Mouse (Mus musculus): Measurements from ENCODE around the gene Ripor3.

Gene Ripor3

DNA sequence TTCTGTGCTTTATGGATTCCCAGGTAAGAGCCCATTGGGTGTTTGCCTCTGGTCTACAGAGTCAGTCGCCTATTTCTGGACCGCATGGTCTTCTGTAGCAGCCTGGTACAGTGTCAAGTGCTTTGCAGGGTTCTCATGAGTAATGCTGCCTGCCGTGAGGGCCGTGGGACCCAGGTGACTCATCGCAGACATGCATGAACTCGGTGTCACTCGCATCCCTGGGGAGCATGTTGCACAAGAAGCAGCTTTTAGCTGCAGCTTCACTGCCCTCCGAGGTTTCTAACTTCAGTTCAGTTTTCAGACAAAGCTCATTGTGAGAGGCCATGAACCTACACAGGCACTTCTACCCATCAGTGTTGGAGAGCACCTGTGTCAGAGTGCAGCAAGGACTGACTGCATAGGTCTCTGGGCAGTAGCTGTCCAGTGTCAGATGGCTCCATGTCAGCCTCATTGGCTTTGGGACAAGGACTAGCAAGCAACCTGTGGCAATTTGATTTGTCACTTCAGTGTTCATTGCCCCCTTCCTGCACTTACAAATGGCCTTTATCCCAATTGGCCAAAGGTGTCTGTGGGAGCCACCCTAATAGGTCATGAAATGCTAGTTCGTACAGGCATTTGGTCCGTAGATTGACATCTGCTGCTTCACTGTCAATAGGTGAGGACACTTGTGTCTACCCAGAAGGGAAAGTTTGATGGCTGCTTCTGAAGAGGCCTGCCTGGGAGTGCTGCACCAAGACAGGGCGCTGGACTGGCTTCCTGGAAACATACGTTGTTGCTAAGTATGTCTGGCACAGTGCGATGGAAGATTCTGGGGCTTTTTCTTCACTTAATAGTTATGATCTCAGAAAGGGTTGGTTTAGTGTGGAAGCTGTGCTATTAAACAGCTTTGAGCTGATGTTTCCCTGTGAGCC lies 58.9 kb downstream of the Ripor3 start:
- DNase-seq, result no peak

GRCm38 (mm10) chr2:167950681-167951080 lies 59.7 kb downstream of the Ripor3 start:
- DNase-seq, result no peak

GRCm38 (mm10) chr2:167949808-167950207 lies 60.6 kb downstream of the Ripor3 start:
- DNase-seq, result no peak

DNA sequence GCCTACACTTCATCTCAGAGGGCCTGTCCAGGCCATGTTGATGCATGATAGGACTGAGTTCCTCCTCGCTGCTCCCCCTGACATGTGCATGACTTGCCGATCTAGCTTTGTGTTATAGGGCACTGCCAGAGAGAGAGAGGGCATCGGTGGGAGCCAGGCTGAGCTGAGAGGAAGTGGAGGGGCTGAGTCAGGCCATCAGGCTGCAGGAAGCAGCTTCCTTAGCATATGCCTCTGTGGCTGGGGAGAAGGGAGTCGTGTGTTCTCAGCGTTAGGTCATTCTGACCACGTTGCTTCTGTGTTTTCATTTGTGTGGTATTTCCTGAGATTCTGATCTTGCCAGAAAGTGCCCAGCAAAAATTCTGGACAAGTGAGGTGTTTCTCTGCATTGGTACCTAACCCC lies 61.2 kb downstream of the Ripor3 start:
- no peak for DNase-seq

- DNase-seq, result no peak
Measured at GRCm38 (mm10) chr2:167948557-167948956, 61.9 kb downstream of the Ripor3 start.

- no peak for DNase-seq
Measured at GRCm38 (mm10) chr2:167948047-167948446, 62.4 kb downstream of the Ripor3 start.

DNA sequence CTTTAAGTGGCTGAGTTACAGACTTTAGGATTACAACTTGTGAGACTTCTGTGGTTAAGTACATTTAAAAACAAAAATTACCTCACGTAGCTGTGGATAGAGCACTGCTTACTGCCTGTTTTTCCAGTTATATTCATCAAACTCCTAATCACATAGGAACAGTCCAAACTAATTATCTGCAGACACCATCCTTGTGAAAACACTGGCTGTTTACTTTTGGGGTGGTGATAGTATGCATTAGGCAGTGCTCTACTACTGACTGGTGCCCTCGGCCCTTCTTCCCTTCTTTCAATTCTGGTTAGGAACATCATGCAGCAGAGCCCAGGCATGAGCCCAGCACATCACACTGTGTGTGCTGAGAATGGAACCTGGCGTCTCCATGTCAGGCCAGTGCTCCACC lies 63.2 kb downstream of the Ripor3 start:
- no peak for DNase-seq

GRCm38 (mm10) chr2:167945451-167945850 lies 65.0 kb downstream of the Ripor3 start:
- DNase-seq, result no peak

DNA sequence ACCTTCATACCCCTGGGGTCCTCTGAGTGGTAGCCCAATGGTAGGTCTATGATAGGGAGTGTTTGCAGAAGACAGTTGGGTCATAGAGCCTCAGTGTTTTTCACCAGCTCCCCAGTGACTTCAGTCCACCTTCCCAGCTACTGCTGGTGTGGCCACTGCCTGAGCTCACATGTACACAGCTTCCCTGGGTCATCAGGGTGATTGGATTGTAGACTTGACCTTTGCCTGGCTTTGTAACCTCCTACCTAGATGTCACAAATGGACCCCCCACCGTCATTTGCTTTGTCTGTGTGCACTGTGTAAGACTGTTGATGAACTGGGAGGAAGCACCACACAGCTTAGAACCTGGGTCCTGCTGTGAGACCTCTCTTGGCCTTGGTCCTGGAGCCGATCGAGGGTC lies 66.2 kb downstream of the Ripor3 start:
- no peak for DNase-seq

DNA sequence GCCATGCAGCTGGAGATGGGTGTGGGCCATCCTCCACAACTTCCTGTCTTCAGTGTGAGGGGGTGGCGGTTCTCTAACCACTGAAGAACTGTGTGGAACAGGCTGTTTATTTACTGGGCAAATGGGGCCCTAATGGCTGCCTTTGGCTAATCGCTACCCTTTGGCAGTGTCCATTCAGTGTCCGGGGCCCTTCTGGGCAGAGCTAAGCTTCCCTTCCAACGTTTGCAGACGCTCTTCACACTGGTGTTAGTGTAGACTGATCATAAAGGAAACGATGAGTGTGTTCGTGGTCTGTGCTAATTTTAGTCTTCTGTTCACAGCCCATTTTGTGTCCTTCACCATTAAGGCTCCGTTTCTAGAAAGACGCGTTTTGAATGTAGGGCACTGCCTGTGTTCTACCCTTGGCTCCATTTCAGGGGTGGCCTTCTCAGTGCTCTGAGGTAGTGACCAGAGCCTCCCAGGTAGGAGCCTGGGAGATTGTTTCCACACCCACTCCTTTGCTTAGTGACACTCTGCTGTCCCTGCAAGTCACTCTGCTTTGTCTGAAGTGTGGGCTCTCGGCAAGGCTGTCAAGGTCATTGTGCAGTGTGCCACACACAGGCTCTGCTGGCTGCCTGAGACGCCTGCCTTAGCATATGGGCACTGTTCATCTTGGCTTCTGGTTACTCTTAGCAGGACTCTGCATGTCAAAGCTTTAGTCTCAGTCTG lies 67.3 kb downstream of the Ripor3 start:
- peak; percentile 64 for DNase-seq

GRCm38 (mm10) chr2:167942199-167942925 lies 68.1 kb downstream of the Ripor3 start:
- peak; percentile 85 for DNase-seq

DNA sequence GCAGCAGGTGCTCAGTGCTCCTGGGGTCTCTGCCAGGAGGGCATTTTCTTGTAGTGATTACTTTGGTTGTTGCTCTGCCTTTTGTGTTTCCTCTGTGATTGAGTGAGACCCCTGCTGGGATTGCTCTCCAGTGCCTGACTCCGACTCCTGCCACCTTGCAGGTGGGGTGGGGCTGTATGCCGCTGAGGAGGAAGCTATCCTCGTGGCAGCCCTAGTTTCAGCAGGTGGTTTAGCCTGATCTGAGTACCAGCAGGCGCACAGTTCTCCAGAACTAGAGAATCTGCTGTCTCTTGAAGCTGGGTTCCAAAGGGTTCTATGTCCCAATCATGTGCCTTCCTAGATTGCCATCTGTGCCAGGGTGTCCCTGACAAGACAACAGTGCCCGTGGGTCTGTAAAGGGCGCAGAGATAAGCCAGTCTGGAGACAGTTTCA lies 68.7 kb downstream of the Ripor3 start:
- DNase-seq, result no peak

DNA sequence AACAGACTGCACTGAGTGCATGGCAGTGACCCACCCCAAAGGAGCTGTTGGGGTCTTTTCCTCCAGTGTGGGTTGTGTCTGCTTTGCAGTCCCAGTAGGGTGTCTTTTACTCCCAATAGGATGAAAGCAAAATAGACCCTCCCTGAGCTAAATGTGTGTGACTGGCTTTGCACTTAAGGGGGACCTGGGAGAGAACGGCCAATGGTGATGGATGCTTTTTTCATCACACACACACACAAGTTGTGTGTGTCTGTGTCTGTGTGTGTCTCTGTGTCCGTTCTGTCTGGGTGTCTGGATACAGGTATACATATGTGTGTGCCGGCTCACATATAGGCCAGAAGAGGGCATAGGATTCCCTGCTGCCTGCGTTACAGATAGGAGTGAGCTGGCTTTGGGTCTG lies 69.1 kb downstream of the Ripor3 start:
- no peak for DNase-seq

GRCm38 (mm10) chr2:167940636-167941035 lies 69.8 kb downstream of the Ripor3 start:
- DNase-seq, result no peak

DNA sequence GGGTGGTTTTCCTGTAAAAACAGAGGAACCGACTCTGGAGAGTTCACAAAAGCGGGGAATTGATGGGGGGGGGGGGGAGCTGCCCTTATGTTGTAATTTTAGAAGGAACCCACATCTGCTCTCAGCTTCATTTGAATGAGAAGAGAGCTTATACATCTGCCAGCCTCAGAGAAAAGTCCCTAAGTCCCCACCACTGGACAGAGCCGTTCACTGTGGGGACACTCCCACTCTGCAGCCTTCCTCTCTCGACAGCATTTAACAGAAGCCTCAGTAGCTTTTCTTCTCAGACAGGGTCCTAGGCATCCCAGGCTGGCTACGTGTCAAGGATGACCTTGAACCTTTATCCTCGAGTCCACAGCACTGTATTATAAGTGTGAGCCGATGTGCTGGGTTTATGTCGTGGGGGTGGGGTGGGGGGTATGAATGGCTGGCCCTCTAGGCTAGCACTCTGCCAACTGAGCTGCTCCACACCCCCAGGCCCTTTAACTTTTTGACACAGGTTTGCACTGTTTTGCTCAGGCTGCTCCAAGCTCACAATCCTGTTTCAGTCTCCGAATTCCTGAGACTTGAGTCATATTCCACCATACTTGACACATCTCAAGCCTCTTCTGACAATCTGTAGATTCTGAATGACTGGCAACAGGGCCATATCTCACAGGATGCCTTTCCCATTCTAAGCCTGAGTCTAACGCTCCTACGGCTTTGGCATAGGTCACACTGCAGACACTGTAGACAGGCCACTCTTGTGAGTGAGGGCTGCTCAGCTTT lies 70.6 kb downstream of the Ripor3 start:
- DNase-seq, result no peak

DNA sequence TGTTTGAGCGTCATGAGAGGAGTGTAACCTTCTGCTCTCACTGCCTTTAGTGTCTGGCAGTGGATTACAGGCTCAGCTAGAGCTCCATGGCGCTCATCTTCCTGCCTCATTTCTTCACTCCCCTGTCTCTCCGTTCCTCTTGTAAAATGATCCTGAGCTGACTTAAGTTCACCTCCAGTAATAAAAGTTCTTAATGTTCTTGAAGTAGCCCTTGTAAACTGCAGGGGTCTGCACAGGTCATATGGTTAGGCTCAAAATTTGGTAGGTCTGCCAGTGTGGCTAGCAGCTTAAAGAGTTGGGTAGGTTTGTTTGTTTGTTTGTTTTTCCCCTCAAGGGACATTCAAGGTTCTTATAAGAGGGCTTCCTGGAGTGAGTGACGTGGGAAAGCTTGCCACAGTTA lies 71.2 kb downstream of the Ripor3 start:
- no peak for DNase-seq

GRCm38 (mm10) chr2:167938786-167939185 lies 71.6 kb downstream of the Ripor3 start:
- DNase-seq, result no peak

DNA sequence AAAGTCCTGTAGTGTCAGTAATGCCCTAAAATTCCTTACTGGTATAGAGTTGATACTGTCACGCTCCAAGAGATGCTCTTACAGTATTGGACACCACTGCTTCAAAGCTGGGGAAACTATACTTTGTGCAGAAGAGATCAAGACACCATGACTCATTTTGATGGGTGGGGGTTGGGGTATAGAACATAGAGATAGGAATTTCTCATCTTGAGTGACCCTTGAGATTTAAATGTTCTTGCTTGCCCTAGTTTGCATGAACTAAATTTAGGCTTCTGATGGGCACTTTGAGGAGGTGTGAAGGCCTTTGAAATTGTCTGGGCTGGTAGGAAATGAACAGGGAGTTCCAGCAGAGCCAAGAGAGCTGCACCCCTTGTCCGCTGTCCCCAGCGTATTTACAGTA lies 74.5 kb downstream of the Ripor3 start:
- no peak for DNase-seq

GRCm38 (mm10) chr2:167933397-167933796 lies 77.0 kb downstream of the Ripor3 start:
- DNase-seq, result peak; percentile 46

- DNase-seq, result no peak
Measured at GRCm38 (mm10) chr2:167932727-167933231, 77.6 kb downstream of the Ripor3 start.

DNA sequence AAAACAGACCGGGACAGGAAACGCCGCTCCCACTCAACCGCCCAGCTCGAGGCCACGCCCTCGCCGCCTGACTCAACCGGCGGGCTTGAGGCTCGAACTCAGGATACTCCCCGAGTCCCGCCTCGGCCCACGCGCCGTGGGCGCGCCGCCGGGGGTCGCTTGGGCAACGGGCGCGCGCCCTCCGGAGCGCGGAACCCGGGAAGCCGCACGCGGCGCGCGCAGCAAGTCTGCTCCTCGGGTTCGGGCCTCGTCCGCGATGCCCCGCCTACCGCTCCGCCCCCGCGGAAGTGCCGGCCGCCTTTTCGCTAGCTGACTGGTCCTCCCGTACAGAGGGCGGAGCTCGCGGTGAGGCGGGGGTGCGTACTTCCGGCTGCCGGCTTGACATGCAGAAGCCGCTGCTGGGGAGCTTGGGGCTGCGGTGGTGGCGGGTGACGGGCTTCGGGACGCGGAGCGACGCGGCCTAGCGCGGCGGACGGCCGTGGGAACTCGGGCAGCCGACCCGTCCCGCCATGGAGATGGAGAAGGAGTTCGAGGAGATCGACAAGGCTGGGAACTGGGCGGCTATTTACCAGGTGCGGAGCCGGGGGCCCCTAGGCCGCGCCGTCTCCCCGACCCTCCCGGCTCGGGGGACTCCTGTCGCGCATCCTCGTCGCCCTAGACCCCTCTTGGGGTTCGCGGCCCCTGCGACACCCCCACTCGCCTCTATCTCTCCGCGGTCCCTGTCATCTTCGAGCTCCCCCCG lies 78.3 kb downstream of the Ripor3 start, which contains the start of gene Ptpn1:
Ptpn1 (plus strand) TSS at position 73 of the 742 bp plus-strand sequence.
- DNase-seq, result peak; percentile 99

- no peak for DNase-seq
Measured at GRCm38 (mm10) chr2:167930975-167931374, 79.4 kb downstream of the Ripor3 start.

All from right cerebral cortex, adult 18-20 months (tissue).